Mouse (Mus musculus): ENCODE measurements around the gene Ttc7b. TPM values are rescaled to one million over a fixed set of nuclear protein-coding genes. Genes with fewer than 3 reads are reported as not detected.

Gene Ttc7b
- total RNA-seq, 1 experiment = 19.0 TPM

GRCm38 (mm10) chr12:100431830-100432229, 88.8 kb downstream of the Ttc7b start:
- no peak for TF ChIP-seq ZC3H11A (IDR thresholded peaks at IDR 0.05; ENCODE audit: borderline replicate concordance, low read depth, low read length)
- TF ChIP-seq MAFK (IDR thresholded peaks at IDR 0.05; ENCODE audit: insufficient read depth, low read depth, low read length) = no peak
- no peak for TF ChIP-seq CHD2 (IDR thresholded peaks at IDR 0.05; ENCODE audit: low read depth, low read length)
- H3K27ac ChIP-seq (ENCODE audit: insufficient read depth, low read depth, low read length, poor library complexity, severe bottlenecking) = no peak overlapping the region
- no peaks in the 10 kb centered on the region for H3K4me1 ChIP-seq (ENCODE audit: control insufficient read depth in 2 of 2, insufficient read depth in 2 of 2, low read length in 2 of 2, poor library complexity in 1 of 2)
- in situ Hi-C loops (cut with MboI; ENCODE audit: low sequenced_read_pairs in 2 of 2, unreplicated experiment in 2 of 2) = no loop called here
- H3K9me3 ChIP-seq (ENCODE audit: control insufficient read depth, insufficient read depth, low read depth, low read length) = no peaks in the 10 kb centered on the region
- no peaks in the 10 kb centered on the region for H3K36me3 ChIP-seq (ENCODE audit: control insufficient read depth, insufficient read depth, low read length, poor library complexity, severe bottlenecking)
- DNase-seq (ENCODE audit: low read depth, low spot score) = no peak
- no peak overlapping the region for H3K9ac ChIP-seq (ENCODE audit: insufficient read depth, low read depth, low read length, poor library complexity, severe bottlenecking)
- H3K4me3 ChIP-seq (ENCODE audit: insufficient read depth in 1 of 2, low read depth in 1 of 2, low read length in 2 of 2, poor library complexity in 1 of 2, severe bottlenecking in 1 of 2) = no peak overlapping the region

DNA sequence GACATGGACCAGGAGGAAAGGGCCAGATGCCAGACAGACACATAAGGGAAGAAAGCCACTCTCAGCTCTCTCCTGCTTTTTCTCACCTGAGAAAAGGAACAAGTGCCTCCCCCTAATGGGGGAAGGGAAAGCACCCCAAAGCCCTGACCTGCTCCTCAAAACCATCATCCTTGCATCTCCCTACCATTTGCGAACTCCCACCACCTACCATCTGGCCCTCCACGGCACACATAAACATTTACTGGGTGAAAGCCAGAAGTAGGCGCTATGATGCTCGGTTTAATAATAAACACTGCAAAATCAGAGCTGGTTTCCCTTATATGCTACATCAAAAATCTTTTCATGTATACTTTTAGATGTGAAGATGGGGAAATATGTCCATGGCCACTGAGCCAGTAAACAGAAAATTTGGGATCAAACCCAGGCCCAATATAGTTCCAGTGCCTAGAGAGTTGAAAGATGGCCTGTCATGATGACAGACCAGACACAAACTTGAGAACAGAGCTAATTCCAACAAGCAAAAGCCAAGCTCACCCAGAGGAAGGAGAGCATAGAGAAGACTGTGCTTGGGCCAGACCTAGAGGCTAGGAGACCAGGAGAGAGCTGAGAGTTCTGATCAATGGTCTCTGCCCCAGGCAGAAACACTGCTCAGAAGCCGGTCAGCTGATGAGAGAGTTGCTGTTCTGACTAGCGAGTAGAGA, 91.1 kb downstream of the Ttc7b start:
- Histone ChIP-seq H3K4me3 (ENCODE audit: insufficient read depth in 1 of 2, low read depth in 1 of 2, low read length in 2 of 2, poor library complexity in 1 of 2, severe bottlenecking in 1 of 2) (no peak overlapping the region), H3K27ac (ENCODE audit: insufficient read depth, low read depth, low read length, poor library complexity, severe bottlenecking) (no peak overlapping the region), H3K4me1 (ENCODE audit: control insufficient read depth in 2 of 2, insufficient read depth in 2 of 2, low read length in 2 of 2, poor library complexity in 1 of 2) (no peaks in the 10 kb centered on the region), H3K9ac (ENCODE audit: insufficient read depth, low read depth, low read length, poor library complexity, severe bottlenecking) (no peak overlapping the region), H3K36me3 (ENCODE audit: control insufficient read depth, insufficient read depth, low read length, poor library complexity, severe bottlenecking) (no peaks in the 10 kb centered on the region), H3K9me3 (ENCODE audit: control insufficient read depth, insufficient read depth, low read depth, low read length) (no peaks in the 10 kb centered on the region)
- DNase-seq (ENCODE audit: low read depth, low spot score) = no peak
- in situ Hi-C loops (cut with MboI; ENCODE audit: low sequenced_read_pairs in 2 of 2, unreplicated experiment in 2 of 2) = no loop called here
- TF ChIP-seq CHD2 (IDR thresholded peaks at IDR 0.05; ENCODE audit: low read depth, low read length) (no peak), HCFC1 (IDR thresholded peaks at IDR 0.05; ENCODE audit: borderline replicate concordance, insufficient read depth, low read length) (no peak), ZC3H11A (IDR thresholded peaks at IDR 0.05; ENCODE audit: borderline replicate concordance, low read depth, low read length) (no peak), ZNF384 (IDR thresholded peaks at IDR 0.05; ENCODE audit: low read depth, low read length) (no peak), MAFK (IDR thresholded peaks at IDR 0.05; ENCODE audit: insufficient read depth, low read depth, low read length) (no peak)

- H3K9me3 ChIP-seq (ENCODE audit: control insufficient read depth, insufficient read depth, low read depth, low read length) = no peaks in the 10 kb centered on the region
- H3K36me3 ChIP-seq (ENCODE audit: control insufficient read depth, insufficient read depth, low read length, poor library complexity, severe bottlenecking) = no peaks in the 10 kb centered on the region
- in situ Hi-C loops (cut with MboI; ENCODE audit: low sequenced_read_pairs in 2 of 2, unreplicated experiment in 2 of 2) = no loop called here
- H3K9ac ChIP-seq (ENCODE audit: insufficient read depth, low read depth, low read length, poor library complexity, severe bottlenecking) = no peak overlapping the region
- DNase-seq (ENCODE audit: low read depth, low spot score) = no peak
- no peaks in the 10 kb centered on the region for H3K4me1 ChIP-seq (ENCODE audit: control insufficient read depth in 2 of 2, insufficient read depth in 2 of 2, low read length in 2 of 2, poor library complexity in 1 of 2)
- no peak overlapping the region for H3K4me3 ChIP-seq (ENCODE audit: insufficient read depth in 1 of 2, low read depth in 1 of 2, low read length in 2 of 2, poor library complexity in 1 of 2, severe bottlenecking in 1 of 2)
- H3K27ac ChIP-seq (ENCODE audit: insufficient read depth, low read depth, low read length, poor library complexity, severe bottlenecking) = no peak overlapping the region
- TF ChIP-seq MAFK (IDR thresholded peaks at IDR 0.05; ENCODE audit: insufficient read depth, low read depth, low read length) = no peak
- no peak for TF ChIP-seq ZC3H11A (IDR thresholded peaks at IDR 0.05; ENCODE audit: borderline replicate concordance, low read depth, low read length)
- no peak for TF ChIP-seq HCFC1 (IDR thresholded peaks at IDR 0.05; ENCODE audit: borderline replicate concordance, insufficient read depth, low read length)
- TF ChIP-seq CHD2 (IDR thresholded peaks at IDR 0.05; ENCODE audit: low read depth, low read length) = no peak
Measured at GRCm38 (mm10) chr12:100428183-100428582, 92.4 kb downstream of the Ttc7b start.

DNA sequence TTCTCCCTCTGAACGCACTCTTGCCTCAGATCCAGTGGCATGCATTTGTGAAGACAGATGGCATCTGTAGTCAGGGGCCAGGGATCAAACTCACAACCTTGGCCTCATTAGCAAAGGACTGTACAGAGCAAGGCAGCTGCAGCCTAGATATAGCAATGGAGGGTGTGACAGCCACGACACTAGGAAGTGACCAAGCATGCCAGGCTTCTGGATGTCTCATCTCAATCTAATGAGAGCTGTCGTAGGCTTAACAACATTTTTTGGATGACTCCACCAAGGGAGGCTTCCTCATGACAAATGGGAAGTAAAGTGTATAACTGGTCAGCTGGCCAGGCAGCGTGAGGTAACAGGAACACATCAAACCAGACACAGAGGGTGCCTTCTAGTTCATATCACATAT, 94.4 kb downstream of the Ttc7b start:
- in situ Hi-C loops (cut with MboI; ENCODE audit: low sequenced_read_pairs in 2 of 2, unreplicated experiment in 2 of 2) = no loop called here
- Histone ChIP-seq H3K9ac (ENCODE audit: insufficient read depth, low read depth, low read length, poor library complexity, severe bottlenecking) (no peak overlapping the region), H3K36me3 (ENCODE audit: control insufficient read depth, insufficient read depth, low read length, poor library complexity, severe bottlenecking) (no peaks in the 10 kb centered on the region), H3K27ac (ENCODE audit: insufficient read depth, low read depth, low read length, poor library complexity, severe bottlenecking) (no peak overlapping the region), H3K9me3 (ENCODE audit: control insufficient read depth, insufficient read depth, low read depth, low read length) (no peaks in the 10 kb centered on the region), H3K4me1 (ENCODE audit: control insufficient read depth in 2 of 2, insufficient read depth in 2 of 2, low read length in 2 of 2, poor library complexity in 1 of 2) (no peaks in the 10 kb centered on the region), H3K4me3 (ENCODE audit: insufficient read depth in 1 of 2, low read depth in 1 of 2, low read length in 2 of 2, poor library complexity in 1 of 2, severe bottlenecking in 1 of 2) (no peak overlapping the region)
- no peak for DNase-seq (ENCODE audit: low read depth, low spot score)
- TF ChIP-seq ZNF384 (IDR thresholded peaks at IDR 0.05; ENCODE audit: low read depth, low read length) (no peak), HCFC1 (IDR thresholded peaks at IDR 0.05; ENCODE audit: borderline replicate concordance, insufficient read depth, low read length) (no peak), ZC3H11A (IDR thresholded peaks at IDR 0.05; ENCODE audit: borderline replicate concordance, low read depth, low read length) (no peak), CHD2 (IDR thresholded peaks at IDR 0.05; ENCODE audit: low read depth, low read length) (no peak), MAFK (IDR thresholded peaks at IDR 0.05; ENCODE audit: insufficient read depth, low read depth, low read length) (no peak)

- no peaks in the 10 kb centered on the region for H3K36me3 ChIP-seq (ENCODE audit: control insufficient read depth, insufficient read depth, low read length, poor library complexity, severe bottlenecking)
- in situ Hi-C loops (cut with MboI; ENCODE audit: low sequenced_read_pairs in 2 of 2, unreplicated experiment in 2 of 2) = no loop called here
- H3K4me1 ChIP-seq (ENCODE audit: control insufficient read depth in 2 of 2, insufficient read depth in 2 of 2, low read length in 2 of 2, poor library complexity in 1 of 2) = no peaks in the 10 kb centered on the region
- no peak overlapping the region for H3K4me3 ChIP-seq (ENCODE audit: insufficient read depth in 1 of 2, low read depth in 1 of 2, low read length in 2 of 2, poor library complexity in 1 of 2, severe bottlenecking in 1 of 2)
- no peak overlapping the region for H3K27ac ChIP-seq (ENCODE audit: insufficient read depth, low read depth, low read length, poor library complexity, severe bottlenecking)
- H3K9me3 ChIP-seq (ENCODE audit: control insufficient read depth, insufficient read depth, low read depth, low read length) = no peaks in the 10 kb centered on the region
- TF ChIP-seq HCFC1 (IDR thresholded peaks at IDR 0.05; ENCODE audit: borderline replicate concordance, insufficient read depth, low read length) = no peak
- TF ChIP-seq MAFK (IDR thresholded peaks at IDR 0.05; ENCODE audit: insufficient read depth, low read depth, low read length) = no peak
- TF ChIP-seq CHD2 (IDR thresholded peaks at IDR 0.05; ENCODE audit: low read depth, low read length) = no peak
- no peak for TF ChIP-seq ZC3H11A (IDR thresholded peaks at IDR 0.05; ENCODE audit: borderline replicate concordance, low read depth, low read length)
- TF ChIP-seq ZNF384 (IDR thresholded peaks at IDR 0.05; ENCODE audit: low read depth, low read length) = no peak
- H3K9ac ChIP-seq (ENCODE audit: insufficient read depth, low read depth, low read length, poor library complexity, severe bottlenecking) = no peak overlapping the region
- DNase-seq (ENCODE audit: low read depth, low spot score) = no peak
Measured at GRCm38 (mm10) chr12:100425028-100425427, 95.6 kb downstream of the Ttc7b start.
